Mouse (Mus musculus): Measurements from ENCODE around the gene 4833420G17Rik. TPM values are rescaled to one million over a fixed set of nuclear protein-coding genes. Genes with fewer than 3 reads are reported as not detected.
A peak's percentile ranks its signal among the peaks of the same experiment; 100 is the strongest.

4833420G17Rik gene
- polyA plus RNA-seq (2014; fragmentation: Nextera tagmentation; extraction: Ambion mirVana), result 54.6 and 67.0 TPM in 2 replicates

GRCm38 (mm10) chr13:119462596-119463560, at the start of gene 4833420G17Rik:
Gene 4833420G17Rik (plus strand): TSS chr13:119462768.
- peaks cover 6% of the 10 kb centered on the region for H3K4me1 ChIP-seq (ENCODE audit: control insufficient read depth, insufficient read depth, low read length)
- H3K9me3 ChIP-seq (ENCODE audit: control insufficient read depth, low read length), result no peaks in the 10 kb centered on the region
- H3K4me3 ChIP-seq (ENCODE audit: low read depth, low read length), result peak within 1 kb of the TSS; percentile 64
- H3K36me3 ChIP-seq (ENCODE audit: control insufficient read depth, insufficient read depth, low read length), result peaks cover 30% of the 10 kb centered on the region
- DNase-seq (ENCODE audit: low spot score), result peak; percentile 97
- H3K27ac ChIP-seq (replicated peaks; ENCODE audit: low read depth, low read length), result peak within 1 kb of the TSS; percentile 64
- ATAC-seq (ENCODE audit: low read depth), result peak; percentile 98
- no peaks in the 10 kb centered on the region for H3K27me3 ChIP-seq (replicated peaks; ENCODE audit: control insufficient read depth, insufficient read depth, low read length)
- 2% methylated on average over 57 of the region's 57 CpGs for WGBS
- H3K9ac ChIP-seq (ENCODE audit: low read depth, low read length), result peak within 1 kb of the TSS; percentile 77
- peak within 1 kb of the TSS; percentile 60 for H3K4me2 ChIP-seq (ENCODE audit: low read depth, low read length)

DNA sequence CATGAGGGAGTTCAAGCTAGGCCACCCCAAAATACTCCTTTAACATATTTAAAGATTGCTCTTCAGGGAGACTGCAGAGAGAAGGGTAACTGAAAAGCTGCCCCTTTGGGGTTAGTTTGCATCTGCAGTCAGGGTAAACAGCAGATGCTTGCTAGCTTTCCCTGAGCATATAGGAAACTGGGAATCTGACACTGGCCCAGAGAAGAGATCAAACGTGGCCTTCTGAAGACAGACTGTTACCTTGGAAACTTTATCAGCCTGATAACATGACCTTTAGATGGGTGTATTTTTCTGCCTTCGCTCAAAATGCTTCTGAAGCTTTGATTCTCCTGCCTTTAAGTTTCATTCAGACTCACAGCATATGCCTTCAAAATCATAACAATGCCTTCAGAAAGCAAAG, 49.5 kb upstream of the 4833420G17Rik start:
- Histone ChIP-seq H3K9me3 (ENCODE audit: control insufficient read depth, low read length) (no peaks in the 10 kb centered on the region), H3K4me3 (ENCODE audit: low read depth, low read length) (no peak overlapping the region), H3K36me3 (ENCODE audit: control insufficient read depth, insufficient read depth, low read length) (no peaks in the 10 kb centered on the region), H3K27ac (replicated peaks; ENCODE audit: low read depth, low read length) (no peak overlapping the region), H3K4me1 (ENCODE audit: control insufficient read depth, insufficient read depth, low read length) (peaks cover 1% of the 10 kb centered on the region; the same call in 1 of the 2 replicates), H3K9ac (ENCODE audit: low read depth, low read length) (no peak overlapping the region), H3K27me3 (replicated peaks; ENCODE audit: control insufficient read depth, insufficient read depth, low read length) (no peaks in the 10 kb centered on the region), H3K4me2 (ENCODE audit: low read depth, low read length) (no peak overlapping the region)
- 33% methylated on average over 2 of the region's 2 CpGs for WGBS
- ATAC-seq (ENCODE audit: low read depth) (no peak), DNase-seq (ENCODE audit: low spot score) (no peak)

GRCm38 (mm10) chr13:119418479-119418878, 44.1 kb upstream of the 4833420G17Rik start:
- Histone ChIP-seq H3K4me2 (ENCODE audit: low read depth, low read length) (no peak overlapping the region), H3K9me3 (ENCODE audit: control insufficient read depth, low read length) (no peaks in the 10 kb centered on the region), H3K27ac (replicated peaks; ENCODE audit: low read depth, low read length) (no peak overlapping the region), H3K4me3 (ENCODE audit: low read depth, low read length) (no peak overlapping the region), H3K9ac (ENCODE audit: low read depth, low read length) (no peak overlapping the region), H3K27me3 (replicated peaks; ENCODE audit: control insufficient read depth, insufficient read depth, low read length) (no peaks in the 10 kb centered on the region), H3K4me1 (ENCODE audit: control insufficient read depth, insufficient read depth, low read length) (no peaks in the 10 kb centered on the region), H3K36me3 (ENCODE audit: control insufficient read depth, insufficient read depth, low read length) (no peaks in the 10 kb centered on the region)
- ATAC-seq (ENCODE audit: low read depth), result no peak
- no peak for DNase-seq (ENCODE audit: low spot score)
- 86% methylated on average over 3 of the region's 3 CpGs for WGBS

DNA sequence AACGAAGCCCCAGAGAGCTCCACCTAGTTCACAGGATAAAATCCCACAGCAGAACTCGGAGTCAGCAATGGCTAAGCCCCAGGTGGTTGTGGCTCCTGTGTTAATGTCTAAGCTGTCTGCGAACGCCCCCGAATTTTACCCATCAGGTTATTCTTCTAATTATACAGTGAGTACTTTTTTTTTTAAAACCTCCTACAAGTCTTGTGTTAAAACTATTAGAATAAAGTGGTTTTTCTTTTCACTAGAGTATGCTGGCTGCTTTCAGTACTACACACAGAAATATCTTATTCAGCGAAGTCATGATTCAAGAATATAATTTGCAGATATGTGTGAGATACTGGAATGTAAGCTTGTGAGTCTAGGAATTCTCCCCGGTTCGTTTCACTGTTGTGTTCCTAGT, 32.4 kb upstream of the 4833420G17Rik start:
- no peaks in the 10 kb centered on the region for H3K27me3 ChIP-seq (replicated peaks; ENCODE audit: control insufficient read depth, insufficient read depth, low read length)
- H3K9ac ChIP-seq (ENCODE audit: low read depth, low read length), result peak overlapping the region; percentile 100
- H3K9me3 ChIP-seq (ENCODE audit: control insufficient read depth, low read length), result no peaks in the 10 kb centered on the region
- H3K4me3 ChIP-seq (ENCODE audit: low read depth, low read length), result peak overlapping the region; percentile 81
- no peak for ATAC-seq (ENCODE audit: low read depth)
- DNase-seq (ENCODE audit: low spot score), result peak; percentile 50
- H3K4me2 ChIP-seq (ENCODE audit: low read depth, low read length), result peak overlapping the region; percentile 72
- WGBS, result 11% methylated on average over 8 of the region's 8 CpGs
- H3K4me1 ChIP-seq (ENCODE audit: control insufficient read depth, insufficient read depth, low read length), result peaks cover 13% of the 10 kb centered on the region
- H3K27ac ChIP-seq (replicated peaks; ENCODE audit: low read depth, low read length), result peak overlapping the region; percentile 97
- H3K36me3 ChIP-seq (ENCODE audit: control insufficient read depth, insufficient read depth, low read length), result peaks cover 14% of the 10 kb centered on the region

GRCm38 (mm10) chr13:119432041-119432440, 30.5 kb upstream of the 4833420G17Rik start:
- no peak overlapping the region for H3K9ac ChIP-seq (ENCODE audit: low read depth, low read length)
- H3K27me3 ChIP-seq (replicated peaks; ENCODE audit: control insufficient read depth, insufficient read depth, low read length), result no peaks in the 10 kb centered on the region
- H3K27ac ChIP-seq (replicated peaks; ENCODE audit: low read depth, low read length), result no peak overlapping the region
- peaks cover 13% of the 10 kb centered on the region for H3K4me1 ChIP-seq (ENCODE audit: control insufficient read depth, insufficient read depth, low read length)
- H3K36me3 ChIP-seq (ENCODE audit: control insufficient read depth, insufficient read depth, low read length), result peaks cover 26% of the 10 kb centered on the region
- no peaks in the 10 kb centered on the region for H3K9me3 ChIP-seq (ENCODE audit: control insufficient read depth, low read length)
- WGBS, result 72% methylated on average over 1 of the region's 1 CpGs
- DNase-seq (ENCODE audit: low spot score) (no peak), ATAC-seq (ENCODE audit: low read depth) (no peak)
- H3K4me2 ChIP-seq (ENCODE audit: low read depth, low read length), result no peak overlapping the region
- H3K4me3 ChIP-seq (ENCODE audit: low read depth, low read length), result no peak overlapping the region

GRCm38 (mm10) chr13:119434359-119434758, 28.2 kb upstream of the 4833420G17Rik start:
- no peaks in the 10 kb centered on the region for H3K9me3 ChIP-seq (ENCODE audit: control insufficient read depth, low read length)
- no peak for DNase-seq (ENCODE audit: low spot score)
- 91% methylated on average over 7 of the region's 7 CpGs for WGBS
- no peaks in the 10 kb centered on the region for H3K27me3 ChIP-seq (replicated peaks; ENCODE audit: control insufficient read depth, insufficient read depth, low read length)
- peaks cover 13% of the 10 kb centered on the region for H3K4me1 ChIP-seq (ENCODE audit: control insufficient read depth, insufficient read depth, low read length)
- no peak overlapping the region for H3K27ac ChIP-seq (replicated peaks; ENCODE audit: low read depth, low read length)
- H3K9ac ChIP-seq (ENCODE audit: low read depth, low read length), result no peak overlapping the region
- ATAC-seq (ENCODE audit: low read depth), result no peak
- H3K4me3 ChIP-seq (ENCODE audit: low read depth, low read length), result no peak overlapping the region
- H3K36me3 ChIP-seq (ENCODE audit: control insufficient read depth, insufficient read depth, low read length), result peaks cover 43% of the 10 kb centered on the region
- H3K4me2 ChIP-seq (ENCODE audit: low read depth, low read length), result no peak overlapping the region

DNA sequence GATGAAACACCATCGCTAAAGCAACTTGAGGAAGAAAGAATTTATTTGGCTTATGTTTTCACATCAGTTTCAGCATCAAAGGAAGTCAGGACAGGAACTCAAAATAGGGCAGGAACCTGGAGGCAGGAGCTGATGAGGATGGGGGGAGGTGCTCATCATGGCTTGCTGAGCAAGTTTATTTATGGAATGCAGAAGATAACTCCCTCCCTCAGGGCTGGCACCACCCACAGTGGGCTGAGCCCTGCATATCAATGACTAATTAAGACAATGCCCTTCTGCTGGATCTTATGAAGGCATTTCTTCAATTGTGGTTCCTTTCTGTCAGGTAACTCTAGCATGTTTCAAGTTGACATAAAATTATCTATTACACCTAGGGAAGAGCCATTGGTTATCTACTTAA, 20.3 kb upstream of the 4833420G17Rik start:
- Histone ChIP-seq H3K9me3 (ENCODE audit: control insufficient read depth, low read length) (no peaks in the 10 kb centered on the region), H3K4me3 (ENCODE audit: low read depth, low read length) (no peak overlapping the region), H3K9ac (ENCODE audit: low read depth, low read length) (no peak overlapping the region), H3K36me3 (ENCODE audit: control insufficient read depth, insufficient read depth, low read length) (peaks cover 79% of the 10 kb centered on the region), H3K4me2 (ENCODE audit: low read depth, low read length) (no peak overlapping the region), H3K27me3 (replicated peaks; ENCODE audit: control insufficient read depth, insufficient read depth, low read length) (no peaks in the 10 kb centered on the region), H3K27ac (replicated peaks; ENCODE audit: low read depth, low read length) (no peak overlapping the region), H3K4me1 (ENCODE audit: control insufficient read depth, insufficient read depth, low read length) (no peaks in the 10 kb centered on the region)
- ATAC-seq (ENCODE audit: low read depth), result no peak
- no peak for DNase-seq (ENCODE audit: low spot score)
- 97% methylated on average over 1 of the region's 1 CpGs for WGBS

DNA sequence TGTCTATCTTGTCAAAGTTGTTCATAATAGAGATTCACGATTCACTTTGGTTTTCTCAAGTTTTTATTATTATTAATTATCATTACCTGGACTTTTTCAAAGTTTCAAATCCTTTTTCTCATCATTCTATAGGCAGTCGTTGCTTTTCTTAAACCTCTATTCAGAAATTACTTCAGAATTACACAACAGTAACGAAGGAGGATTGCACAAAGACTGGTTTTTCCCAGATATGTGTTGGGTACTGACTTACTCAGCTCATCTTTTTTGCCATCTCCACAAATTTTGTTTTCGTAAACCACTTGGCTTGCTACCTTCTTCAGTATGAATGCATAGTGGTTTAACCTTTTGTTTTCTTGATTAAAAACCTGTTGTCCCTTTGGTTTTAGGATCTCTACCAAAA, 9.0 kb upstream of the 4833420G17Rik start:
- H3K9me3 ChIP-seq (ENCODE audit: control insufficient read depth, low read length), result no peaks in the 10 kb centered on the region

More for the DNA sequence above, 9.0 kb upstream of the 4833420G17Rik start:
- 94% methylated on average over 4 of the region's 4 CpGs for WGBS
- Histone ChIP-seq H3K36me3 (ENCODE audit: control insufficient read depth, insufficient read depth, low read length) (peaks cover 68% of the 10 kb centered on the region), H3K9ac (ENCODE audit: low read depth, low read length) (no peak overlapping the region), H3K4me1 (ENCODE audit: control insufficient read depth, insufficient read depth, low read length) (no peaks in the 10 kb centered on the region), H3K27me3 (replicated peaks; ENCODE audit: control insufficient read depth, insufficient read depth, low read length) (no peaks in the 10 kb centered on the region), H3K27ac (replicated peaks; ENCODE audit: low read depth, low read length) (no peak overlapping the region), H3K4me2 (ENCODE audit: low read depth, low read length) (no peak overlapping the region), H3K4me3 (ENCODE audit: low read depth, low read length) (no peak overlapping the region)
- ATAC-seq (ENCODE audit: low read depth), result no peak
- DNase-seq (ENCODE audit: low spot score), result no peak

Data from embryonic facial prominence, embryonic 14.5 days (tissue).